Mouse (Mus musculus) sigmoid colon, adult 10 weeks (tissue): ENCODE results near the gene Tmem252. TPM values are rescaled to one million over a fixed set of nuclear protein-coding genes. Genes with fewer than 3 reads are reported as not detected.

Experiments used
- polyA plus RNA-seq: library from polyadenylated mRNA; stranded (reverse); fragments of 350-450 nt; fragmentation: Illumina TruSeq; extraction: RNeasy Lipid Tissue Mini Kit (QIAGEN cat#74804); gene quantifications from one replicate; pipeline ENCODE4 v1.2.3, GENCODE M21; 2014; ENCODE audit warnings: low read depth, low replicate concordance

Tmem252 gene
- 1.4 TPM for polyA plus RNA-seq

DNA sequence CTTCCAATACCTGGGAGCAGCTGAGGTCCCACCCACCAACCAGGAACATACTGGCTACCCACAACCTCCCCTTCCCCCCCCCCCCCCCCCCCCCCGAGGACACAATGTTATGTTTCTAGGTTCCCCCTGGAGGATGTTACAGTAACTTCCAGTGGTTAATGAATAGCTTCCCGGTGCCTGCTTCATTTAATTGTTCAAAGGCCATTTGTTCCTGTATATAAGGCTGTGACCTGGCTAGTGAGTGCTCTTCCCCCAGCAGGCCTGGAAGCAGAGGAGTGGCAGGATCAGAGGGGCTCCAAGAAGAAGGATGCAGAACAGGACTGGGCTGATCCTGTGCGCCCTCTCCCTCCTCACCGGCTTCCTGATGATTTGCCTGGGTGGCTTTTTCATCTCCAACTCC lies at the start of gene Tmem252:
Gene Tmem252, plus strand, starts transcription at position 247 of the 400 bp plus-strand sequence.

Other genes with a start within 250 kb of the Tmem252 start
- 3.3 TPM for gene Fam122a, start 196.7 kb upstream of the Tmem252 start, polyA plus RNA-seq
- 61.0 TPM for gene Pip5k1b, start 118.1 kb upstream of the Tmem252 start, polyA plus RNA-seq
- 80.5 TPM for gene Pgm5, start 187.8 kb downstream of the Tmem252 start, polyA plus RNA-seq
- gene Gm10053, start 201.7 kb downstream of the Tmem252 start, polyA plus RNA-seq, result 611 TPM
- gene Foxd4, start 227.2 kb downstream of the Tmem252 start, polyA plus RNA-seq, result not detected